10 mouse cellular contexts compared by ENCODE assay signal in genomic region chr12:81971884-81972362, GRCm38 (mm10).
DNase-seq lines count a peak whose midpoint lies in the region; ATAC-seq and TF ChIP-seq lines count a peak whose summit lies in the region.
"Had no signal": no experiment of that assay in that cellular context is flagged by ENCODE, and none has a peak within 500 bp of the region (broad histone marks: within the 10 kb centered on the region; RNA-seq: fewer than 3 reads in every experiment).

No protein-coding gene starts in this region.

- DNase-seq in layer of hippocampus, adult 2 months (ENCODE audit: low spot score in 2 of 2), result no peak
- no peak for DNase-seq in layer of hippocampus, adult 9-10 months (ENCODE audit: low spot score)
- peak; percentile 76 for DNase-seq in fibroblast of lung, adult 2 months (ENCODE audit: low read depth)
- no peak for DNase-seq in cerebellum, postnatal 14 days
- DNase-seq in layer of hippocampus, postnatal 25 days (ENCODE audit: extremely low spot score in 1 of 2, low spot score in 1 of 2), result no peak
- no peak for DNase-seq in kidney, postnatal 36 days
- DNase-seq: cerebellum, adult 9-10 months had no signal

- no peak overlapping the region for H3K4me3 ChIP-seq in layer of hippocampus, adult 2 months
- H3K4me3 ChIP-seq: forebrain, embryonic 15.5 days had no signal

- H3K27ac ChIP-seq in layer of hippocampus, adult 2 months, result peak overlapping the region; percentile 61
- H3K27ac ChIP-seq: forebrain, embryonic 15.5 days had no signal

- no peak for TF ChIP-seq CTCF in layer of hippocampus, adult 2 months (conservative IDR thresholded peaks at IDR 0.05)

- ATAC-seq in CD4-positive, CD25-positive, alpha-beta regulatory T cell, adult 4 months, result peak; percentile 28
- ATAC-seq in megakaryocyte, adult 5-6 weeks (ENCODE audit: poor library complexity, severe bottlenecking), result peak; percentile 67
- ATAC-seq: forebrain, embryonic 15.5 days had no signal
